Mouse (Mus musculus) common myeloid progenitor, adult 5-6 weeks (primary cell): Measurements from ENCODE around the gene Fasl. TPM values are rescaled to one million over a fixed set of nuclear protein-coding genes. Genes with fewer than 3 reads are reported as not detected.

ENCODE experiments used
- total RNA-seq: library from RNA; stranded (forward); fragments of 200-1000, 187-1606 nt; gene quantifications from 2 replicates; pipeline ENCODE4 v1.2.3, GENCODE M21; 2017

Gene Fasl
- total RNA-seq, 1 experiment from 2014 or later: not detected

Other genes with a start within 250 kb of the Fasl start
- 61.5 and 86.5 TPM in 2 replicates for gene Suco, start 88.2 kb upstream of the Fasl start, total RNA-seq
- 15.7 and 16.0 TPM in 2 replicates for gene Pigc, start 180.7 kb upstream of the Fasl start, total RNA-seq
- gene 4930558K02Rik, start 191.1 kb upstream of the Fasl start, total RNA-seq: not detected in 2 replicates